Mouse (Mus musculus) c-Kit-positive CD71-negative TER-119-negative erythroid progenitor cells, embryonic 14.5 days (primary cell): ENCODE data around the gene Gsg1l.

ENCODE experiments used
- DNase-seq: peaks from one replicate; pipeline ENCODE4 v3.0.0-alpha.2; 2013; ENCODE audit warnings: low read depth

Gene Gsg1l

DNA sequence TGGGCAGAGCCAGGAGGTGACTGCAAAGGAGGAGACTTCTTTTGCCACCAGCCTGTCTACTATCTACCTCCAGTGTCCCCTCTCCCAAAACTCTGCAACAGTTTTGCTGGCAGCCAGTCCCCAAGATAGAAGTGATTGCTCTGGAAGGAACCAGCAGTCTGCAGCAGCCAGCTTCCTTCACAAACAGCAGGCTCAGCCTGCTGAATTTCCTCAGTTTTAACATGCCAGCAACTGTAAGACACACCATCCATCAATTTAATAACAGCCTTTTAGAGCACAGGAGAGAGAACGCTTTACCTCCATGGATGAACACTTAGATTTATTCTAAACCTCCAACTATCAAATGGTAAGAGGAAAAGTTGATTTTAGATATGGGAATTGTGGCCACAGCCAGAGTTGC, 218.2 kb downstream of the Gsg1l start:
- no peak for DNase-seq

DNA sequence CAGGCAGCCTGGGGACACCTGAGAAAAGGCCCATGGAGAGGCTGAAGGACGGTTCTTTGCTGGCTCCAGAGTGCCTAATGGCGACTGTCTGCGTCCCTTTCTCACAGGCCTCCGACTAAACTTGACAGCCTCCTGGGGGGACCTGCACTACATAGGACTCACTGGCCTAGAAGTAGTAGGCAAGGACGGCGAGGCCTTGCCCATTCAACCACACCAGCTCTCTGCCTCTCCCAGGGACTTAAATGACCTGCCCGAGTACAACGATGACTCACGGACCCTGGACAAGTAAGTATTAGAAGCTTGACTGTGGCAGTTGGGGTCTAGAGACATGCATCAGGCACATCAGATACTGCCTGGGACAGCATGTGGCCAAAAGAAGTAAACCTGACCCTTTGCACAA, 221.8 kb downstream of the Gsg1l start:
- no peak for DNase-seq

DNA sequence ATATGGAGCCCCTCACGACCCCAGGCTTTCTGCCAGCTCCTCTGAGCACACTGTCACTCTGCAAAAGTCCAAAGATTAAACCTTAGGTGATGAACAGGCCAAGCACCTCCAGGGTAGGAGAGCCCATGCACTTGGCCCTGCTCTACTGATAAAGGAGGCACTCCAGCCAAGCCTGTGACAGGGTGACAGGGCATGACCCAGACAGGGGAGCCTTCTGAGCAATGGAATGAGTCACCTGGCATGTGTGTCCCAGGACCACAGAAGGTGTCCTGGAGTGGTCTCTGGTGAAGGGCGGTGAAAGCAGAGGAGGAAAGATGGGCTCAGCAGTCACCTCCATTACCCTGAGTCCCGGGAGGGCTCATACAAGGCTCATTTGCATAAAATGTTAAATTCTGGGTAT, 222.6 kb downstream of the Gsg1l start:
- no peak for DNase-seq

DNA sequence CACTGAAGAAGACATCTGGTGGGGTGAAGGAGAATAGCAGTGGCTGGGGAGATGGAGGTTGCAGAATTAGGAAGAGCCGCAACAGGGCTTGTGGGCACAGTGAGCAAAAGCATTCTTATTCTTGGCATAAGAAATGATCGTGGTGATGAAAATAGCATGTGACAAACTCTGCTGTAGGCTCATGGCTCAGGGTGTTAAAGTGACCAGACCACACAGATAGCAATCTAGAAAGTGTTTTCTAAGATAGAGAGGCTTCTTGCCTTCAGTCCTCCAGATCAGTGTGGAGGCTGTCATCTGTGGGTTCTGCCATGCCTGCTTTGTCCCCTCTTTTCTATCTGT, 234.7 kb downstream of the Gsg1l start:
- no peak for DNase-seq

DNA sequence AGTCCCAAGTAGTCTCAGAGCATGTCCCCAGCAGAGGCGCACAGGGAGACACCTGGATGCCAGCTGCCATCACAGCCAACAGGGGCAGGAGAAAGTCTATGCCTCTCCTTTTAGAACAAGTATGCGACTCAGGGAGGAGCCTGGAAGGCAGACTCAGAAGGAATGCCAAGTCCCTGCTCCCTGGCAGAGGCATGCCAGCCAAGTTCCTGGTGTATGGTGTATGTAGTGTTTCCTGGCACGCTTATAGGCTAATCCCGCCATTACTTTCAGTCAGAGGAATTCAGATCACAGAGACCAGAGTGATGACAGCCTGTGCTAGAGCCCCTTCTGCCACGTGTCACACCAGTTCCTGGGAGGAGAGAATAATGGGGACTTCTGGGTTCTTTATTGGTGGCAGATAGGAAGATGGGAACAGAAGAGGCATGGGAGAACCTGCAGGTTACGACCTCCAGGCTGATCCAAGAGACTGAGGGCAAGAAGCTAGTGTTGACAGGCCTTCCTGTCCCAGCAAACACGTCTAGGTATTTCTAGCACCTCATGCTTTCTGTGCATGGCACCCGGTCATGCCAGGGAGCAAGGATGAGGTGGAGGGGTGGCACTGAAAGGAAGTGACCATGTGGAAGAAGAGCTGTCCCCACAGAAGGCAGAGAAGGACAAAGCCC, 235.2 kb downstream of the Gsg1l start:
- DNase-seq = no peak

DNA sequence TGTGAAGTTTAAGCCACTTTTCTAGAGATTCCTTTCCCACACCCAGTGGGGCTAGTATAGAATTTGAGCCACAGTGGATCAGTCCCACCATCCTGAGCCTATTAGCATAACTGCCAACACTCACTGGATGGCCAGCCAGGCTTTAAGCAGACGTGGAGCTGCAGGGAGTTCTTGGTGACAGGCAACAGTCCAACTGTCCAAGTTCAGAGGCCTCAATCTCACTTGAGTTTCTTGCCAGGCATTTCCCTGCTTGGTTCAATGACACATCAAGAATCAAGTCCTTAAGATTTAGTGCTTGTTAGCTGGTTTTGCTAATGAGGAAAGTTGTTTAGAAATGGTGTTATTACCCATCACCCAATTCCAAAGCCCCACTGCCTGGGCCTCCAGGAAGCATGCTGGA, 236.6 kb downstream of the Gsg1l start:
- DNase-seq = no peak

DNA sequence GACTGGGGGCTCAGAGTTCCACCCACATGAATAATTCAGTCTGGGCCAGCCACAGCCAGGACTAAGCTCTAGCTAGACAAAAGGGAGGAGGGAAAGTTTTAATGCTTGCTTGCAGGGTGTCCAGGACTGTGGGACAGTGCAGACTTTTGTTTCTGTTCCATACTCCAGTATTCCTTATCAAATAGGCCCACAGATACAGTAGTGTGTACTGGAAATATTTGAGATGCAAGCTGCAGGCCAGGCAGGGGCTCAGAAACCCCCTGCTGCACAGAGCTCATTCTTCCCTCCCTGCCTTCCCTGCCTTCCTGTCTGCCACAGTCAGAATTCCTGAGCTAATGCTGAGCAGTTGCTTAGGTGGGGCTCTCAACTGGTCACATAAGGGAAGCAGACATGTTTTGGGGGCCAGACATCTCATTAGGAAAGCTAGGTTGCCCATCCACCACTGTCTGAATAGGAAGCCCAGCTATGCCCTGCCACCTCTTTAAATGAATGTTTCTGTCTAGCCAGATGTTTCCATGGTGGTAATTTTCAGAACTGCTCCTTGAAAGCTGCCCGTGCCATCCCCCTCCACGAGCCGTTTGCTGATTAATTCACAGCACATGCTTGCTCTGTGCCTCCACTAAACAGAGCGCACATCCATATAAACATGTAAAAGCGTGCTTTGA, 244.0 kb downstream of the Gsg1l start:
- DNase-seq = no peak

DNA sequence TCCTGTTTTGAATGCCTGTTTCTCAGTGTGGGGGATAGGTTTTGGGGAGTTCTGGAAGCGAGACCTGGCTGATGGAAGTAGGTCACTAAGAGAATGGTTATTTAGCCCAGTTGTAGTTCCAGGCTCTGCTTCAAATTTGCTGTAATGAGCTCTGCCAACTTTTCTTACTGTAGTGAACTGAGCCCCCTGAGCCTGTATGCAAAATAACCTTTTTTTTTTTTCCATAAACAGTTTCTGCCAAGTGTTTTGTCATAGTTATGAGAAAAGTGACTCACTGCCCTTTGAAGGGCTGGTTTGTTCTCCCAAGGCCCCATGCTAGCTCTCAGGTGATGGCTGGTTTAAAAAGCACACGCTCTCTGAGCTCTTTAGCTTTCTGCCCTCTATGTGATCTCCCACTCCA, 248.7 kb downstream of the Gsg1l start:
- no peak for DNase-seq

DNA sequence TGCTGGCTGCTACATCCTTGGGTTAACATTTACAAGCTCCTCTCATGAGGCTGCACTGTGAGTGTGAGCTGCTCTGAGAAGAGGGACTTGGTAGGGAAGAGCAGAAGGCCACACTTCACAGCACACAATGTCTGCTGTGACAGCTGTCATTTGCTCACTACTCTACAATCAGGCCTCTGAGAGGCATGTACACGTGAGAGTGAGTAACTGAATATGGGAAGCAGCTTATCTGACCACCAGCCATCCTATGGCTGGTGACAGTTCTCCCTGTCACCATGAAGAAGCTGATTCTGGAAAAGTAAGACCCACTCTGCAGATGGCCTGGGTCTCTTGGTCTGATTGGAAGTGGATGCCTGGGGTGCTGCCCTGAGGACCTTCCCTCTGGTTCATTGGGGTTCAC, 249.4 kb downstream of the Gsg1l start:
- no peak for DNase-seq

DNA sequence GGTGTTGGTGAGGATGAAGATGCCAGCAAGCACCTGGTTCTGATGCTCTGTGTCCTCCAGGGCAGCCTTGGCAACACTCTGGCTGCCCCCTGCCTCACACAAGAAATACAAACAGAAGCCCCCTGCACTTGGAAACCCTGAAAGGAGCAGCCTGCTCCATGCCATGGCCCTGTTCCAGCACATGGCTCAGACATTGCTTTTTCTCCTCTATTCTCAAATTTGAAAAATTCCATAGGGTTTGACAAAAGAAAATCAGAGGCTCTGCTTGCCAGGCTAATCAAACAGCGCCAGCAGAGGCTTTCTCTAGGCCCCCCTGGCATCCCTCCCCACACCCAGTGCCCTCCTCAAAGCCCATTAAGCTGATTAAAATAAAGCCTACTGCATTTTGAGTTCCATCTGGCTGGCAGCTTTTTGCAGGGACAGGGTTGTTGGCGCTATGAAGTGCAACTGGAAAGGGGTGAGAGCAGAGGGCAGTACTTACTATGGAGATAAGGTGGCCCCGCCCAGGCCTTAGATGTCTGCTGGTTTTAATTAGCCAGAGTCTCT, 253.0 kb downstream of the Gsg1l start:
- no peak for DNase-seq

DNA sequence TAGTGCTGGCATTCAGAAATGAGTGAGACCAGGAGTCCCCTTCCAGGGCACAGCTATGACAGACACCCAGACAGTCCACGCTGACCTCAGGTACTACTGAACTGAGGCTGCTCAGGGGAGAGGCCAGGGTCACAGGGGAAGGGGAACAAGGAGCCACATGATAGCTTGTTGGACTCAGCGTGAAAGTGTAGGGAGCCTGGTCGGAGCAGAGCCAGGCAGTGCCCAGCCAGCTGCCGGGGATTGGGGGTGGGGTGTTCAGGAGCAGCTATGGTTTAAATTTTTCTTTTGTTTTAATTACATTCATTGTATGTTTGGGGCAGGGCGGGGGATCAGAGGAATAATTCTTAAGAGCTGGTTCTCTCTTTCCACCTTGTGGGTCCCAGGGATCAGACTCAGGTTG, 253.7 kb downstream of the Gsg1l start:
- no peak for DNase-seq
